Comparison of ENCODE assay signal across 8 mouse cellular contexts in the genomic region with DNA sequence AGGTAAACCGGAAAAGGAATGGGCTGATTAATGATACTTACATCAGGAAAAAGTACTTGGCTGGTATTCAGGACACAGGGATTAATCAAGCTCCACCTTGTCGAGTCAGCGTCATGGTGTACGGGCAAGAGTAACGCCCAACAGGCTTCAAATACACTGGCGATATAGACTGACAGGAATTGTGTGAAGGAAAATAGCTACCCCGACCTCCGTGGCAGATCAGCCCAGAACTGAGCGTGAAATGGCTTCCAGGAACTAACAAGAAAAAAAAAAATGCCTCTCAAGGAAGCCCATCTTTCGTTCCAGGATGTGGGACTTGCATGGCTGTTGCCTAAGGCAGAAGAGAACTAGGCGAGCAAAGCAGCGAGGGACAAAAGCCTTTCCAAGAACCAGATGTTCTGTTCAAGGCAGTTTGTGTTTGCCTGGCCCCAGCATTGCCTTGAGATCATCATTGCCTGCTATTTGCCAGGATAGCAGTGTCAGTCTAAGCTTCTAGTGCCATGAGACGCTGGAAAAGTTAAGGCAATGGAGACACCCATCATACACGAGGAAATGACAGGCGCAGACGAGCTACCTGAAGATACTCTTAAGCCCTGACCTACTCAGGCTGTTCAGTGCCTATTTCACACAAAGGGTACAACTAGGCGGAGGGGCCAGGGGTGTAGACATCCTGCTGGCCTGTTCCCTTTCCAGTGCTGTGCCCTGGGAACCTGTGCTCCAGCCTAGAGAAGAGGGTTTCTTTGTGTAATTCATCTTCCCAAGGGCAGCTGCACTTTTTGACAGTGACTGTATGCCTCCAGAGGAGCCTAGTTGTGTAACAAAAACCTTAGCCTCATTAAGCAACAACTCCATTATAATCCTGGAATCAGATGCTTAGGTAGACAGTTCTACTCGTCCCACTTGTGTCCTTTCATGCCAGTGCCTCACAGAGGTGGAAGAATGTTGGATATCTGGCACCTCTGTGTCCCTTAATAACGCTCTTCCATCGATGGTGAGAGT. TPM values are rescaled to one million over a fixed set of nuclear protein-coding genes. Genes with fewer than 3 reads are reported as not detected.
DNase-seq lines count a peak whose midpoint lies in the region; ATAC-seq lines count a peak whose summit lies in the region.

No protein-coding gene starts in this region.

- H3K36me3 ChIP-seq in forebrain, embryonic 10.5 days (replicated peaks) = peaks cover 18% of the 10 kb centered on the region
- H3K36me3 ChIP-seq in hindbrain, embryonic 12.5 days = peaks cover 2% of the 10 kb centered on the region; the same call in 1 of the 2 replicates
- H3K36me3 ChIP-seq in limb, embryonic 15.5 days = peaks cover 6% of the 10 kb centered on the region; the same call in 1 of the 2 replicates
- H3K36me3 ChIP-seq in midbrain, embryonic 16.5 days (ENCODE audit: control insufficient read depth, insufficient read depth, low read length) = no peaks in the 10 kb centered on the region

- no peaks in the 10 kb centered on the region for H3K27me3 ChIP-seq in forebrain, embryonic 10.5 days (ENCODE audit: poor library complexity, severe bottlenecking)
- no peaks in the 10 kb centered on the region for H3K27me3 ChIP-seq in hindbrain, embryonic 12.5 days
- H3K27me3 ChIP-seq in limb, embryonic 15.5 days = no peaks in the 10 kb centered on the region
- H3K27me3 ChIP-seq in midbrain, embryonic 16.5 days (ENCODE audit: control insufficient read depth, insufficient read depth, low read depth, low read length) = no peaks in the 10 kb centered on the region

- peak overlapping the region; percentile 98 for H3K9ac ChIP-seq in hindbrain, embryonic 12.5 days
- peak overlapping the region; percentile 39 for H3K9ac ChIP-seq in limb, embryonic 15.5 days
- H3K9ac ChIP-seq in midbrain, embryonic 16.5 days (ENCODE audit: low read depth, low read length) = peak overlapping the region; percentile 47

- no peaks in the 10 kb centered on the region for H3K9me3 ChIP-seq in forebrain, embryonic 10.5 days
- H3K9me3 ChIP-seq in hindbrain, embryonic 12.5 days (replicated peaks) = no peaks in the 10 kb centered on the region
- no peaks in the 10 kb centered on the region for H3K9me3 ChIP-seq in limb, embryonic 15.5 days
- no peaks in the 10 kb centered on the region for H3K9me3 ChIP-seq in midbrain, embryonic 16.5 days (replicated peaks; ENCODE audit: control insufficient read depth, low read length, poor library complexity, severe bottlenecking)

- peak; percentile 31 for DNase-seq in CD4-positive, CD25-positive, alpha-beta regulatory T cell, adult 2 months (ENCODE audit: low read depth, low spot score)
- peak; percentile 40 for DNase-seq in forebrain, embryonic 10.5 days (ENCODE audit: extremely low spot score, low spot score)
- no peak for DNase-seq in right cerebral cortex, postnatal 36 days (ENCODE audit: low spot score in 2 of 2)

- peak overlapping the region; percentile 14 for H3K27ac ChIP-seq in brown adipose tissue, adult 24 weeks (replicated peaks; ENCODE audit: low read depth, low read length)
- H3K27ac ChIP-seq in forebrain, embryonic 10.5 days = peak overlapping the region; percentile 100
- peak overlapping the region; percentile 81 for H3K27ac ChIP-seq in hindbrain, embryonic 12.5 days
- H3K27ac ChIP-seq in limb, embryonic 15.5 days = peak overlapping the region; percentile 95
- H3K27ac ChIP-seq in midbrain, embryonic 16.5 days (ENCODE audit: low read length) = peak overlapping the region; percentile 95

- H3K4me1 ChIP-seq in brown adipose tissue, adult 24 weeks (ENCODE audit: control insufficient read depth, insufficient read depth, insufficient read length, low read length) = no peaks in the 10 kb centered on the region
- H3K4me1 ChIP-seq in forebrain, embryonic 10.5 days = peaks cover 40% of the 10 kb centered on the region
- H3K4me1 ChIP-seq in hindbrain, embryonic 12.5 days = peaks cover 27% of the 10 kb centered on the region
- H3K4me1 ChIP-seq in limb, embryonic 15.5 days = peaks cover 24% of the 10 kb centered on the region
- peaks cover 35% of the 10 kb centered on the region for H3K4me1 ChIP-seq in midbrain, embryonic 16.5 days (ENCODE audit: control insufficient read depth, insufficient read depth, low read length)

- WGBS in forebrain, embryonic 10.5 days = 44% methylated on average over 20 of the region's 20 CpGs
- 40% methylated on average over 20 of the region's 20 CpGs for WGBS in hindbrain, embryonic 12.5 days
- 23% methylated on average over 20 of the region's 20 CpGs for WGBS in limb, embryonic 15.5 days
- 33% methylated on average over 20 of the region's 20 CpGs for WGBS in midbrain, embryonic 16.5 days

- ATAC-seq in CD4-positive, CD25-positive, alpha-beta regulatory T cell, adult 4 months = no peak
- ATAC-seq in hindbrain, embryonic 12.5 days (ENCODE audit: low FRiP score) = peak; percentile 2; the same call in 1 of the 2 replicates
- no peak for ATAC-seq in limb, embryonic 15.5 days (ENCODE audit: insufficient number of reproducible peaks, low FRiP score, low TSS enrichment, low read depth)
- peak; percentile 27 for ATAC-seq in midbrain, embryonic 16.5 days

- peak overlapping the region; percentile 58 for H3K4me3 ChIP-seq in brown adipose tissue, adult 24 weeks (ENCODE audit: insufficient read depth, low read depth, low read length)
- H3K4me3 ChIP-seq in forebrain, embryonic 10.5 days = peak overlapping the region; percentile 97
- peak overlapping the region; percentile 99 for H3K4me3 ChIP-seq in hindbrain, embryonic 12.5 days
- H3K4me3 ChIP-seq in limb, embryonic 15.5 days = peak overlapping the region; percentile 97
- H3K4me3 ChIP-seq in midbrain, embryonic 16.5 days (ENCODE audit: low read depth, low read length) = peak overlapping the region; percentile 98

- H3K4me2 ChIP-seq in hindbrain, embryonic 12.5 days (replicated peaks) = peak overlapping the region; percentile 66
- peak overlapping the region; percentile 63 for H3K4me2 ChIP-seq in limb, embryonic 15.5 days
- H3K4me2 ChIP-seq in midbrain, embryonic 16.5 days (ENCODE audit: low read length) = peak overlapping the region; percentile 66

RNA-seq across cellular contexts. Expression of gene Cnot6, which starts 1.1 kb away (rescaled TPM):
- 10 to 100 TPM; 19.6 to 30.0 TPM for polyA plus RNA-seq in CD4-positive, CD25-positive, alpha-beta regulatory T cell, adult 4 months (2017; shearing (Covaris generic))
- polyA plus RNA-seq in brown adipose tissue, adult 24 weeks (2012; ENCODE audit: insufficient read depth, insufficient read length, missing spikeins) = 9.9 and 10.8 TPM in 2 replicates
- polyA plus RNA-seq in forebrain, embryonic 10.5 days (2016; fragmentation: Nextera tagmentation; extraction: Ambion mirVana) = 60.1 and 63.1 TPM in 2 replicates
- polyA plus RNA-seq in hindbrain, embryonic 12.5 days (2016; fragmentation: Nextera tagmentation; extraction: Ambion mirVana) = 92.2 and 93.1 TPM in 2 replicates
- polyA plus RNA-seq in limb, embryonic 15.5 days (2015; fragmentation: Nextera tagmentation; extraction: Ambion mirVana) = 40.1 and 47.9 TPM in 2 replicates
- 39.0 and 46.5 TPM in 2 replicates for polyA plus RNA-seq in midbrain, embryonic 16.5 days (2015; fragmentation: Nextera tagmentation; extraction: Ambion mirVana)

RNA-seq across cellular contexts. Expression of gene Scgb3a1, which starts 50.2 kb away (rescaled TPM):
- polyA plus RNA-seq in CD4-positive, CD25-positive, alpha-beta regulatory T cell, adult 4 months (2017; shearing (Covaris generic)) = under 1 TPM in 1 of 2 experiments, not detected in 1; 0.56 TPM
- not detected in 2 replicates for polyA plus RNA-seq in brown adipose tissue, adult 24 weeks (2012; ENCODE audit: insufficient read depth, insufficient read length, missing spikeins)
- polyA plus RNA-seq in forebrain, embryonic 10.5 days (2016; fragmentation: Nextera tagmentation; extraction: Ambion mirVana) = not detected in 2 replicates
- polyA plus RNA-seq in hindbrain, embryonic 12.5 days (2016; fragmentation: Nextera tagmentation; extraction: Ambion mirVana) = not detected in 2 replicates
- polyA plus RNA-seq in limb, embryonic 15.5 days (2015; fragmentation: Nextera tagmentation; extraction: Ambion mirVana) = not detected in 2 replicates
- polyA plus RNA-seq in midbrain, embryonic 16.5 days (2015; fragmentation: Nextera tagmentation; extraction: Ambion mirVana) = 0.70 TPM in 1 of 2 replicates, not detected in the other

Comparison
In these comparisons a context has a peak if more than half of its experiments do, and no peak if none do; other contexts are left out.
1. DNase-seq: peak in CD4-positive, CD25-positive, alpha-beta regulatory T cell, adult 2 months (single experiment) and forebrain, embryonic 10.5 days (single experiment); none in right cerebral cortex, postnatal 36 days (0 of 2).
2. ATAC-seq: peak in hindbrain, embryonic 12.5 days (single experiment) and midbrain, embryonic 16.5 days (single experiment); none in CD4-positive, CD25-positive, alpha-beta regulatory T cell, adult 4 months (single experiment) and limb, embryonic 15.5 days (single experiment).
3. H3K27ac ChIP-seq: peak in every context shown above with its lines; median percentile 100 in forebrain, embryonic 10.5 days; 95 in limb, embryonic 15.5 days; 95 in midbrain, embryonic 16.5 days; 81 in hindbrain, embryonic 12.5 days; 14 in brown adipose tissue, adult 24 weeks.
4. H3K9ac ChIP-seq: peak in every context shown above with its lines; median percentile 98 in hindbrain, embryonic 12.5 days; 47 in midbrain, embryonic 16.5 days; 39 in limb, embryonic 15.5 days.
5. Peak in every context shown above with its lines, with median percentiles within 50 percentile points of each other: H3K4me3 ChIP-seq and H3K4me2 ChIP-seq.